Mouse (Mus musculus) liver, embryonic 14.5 days (tissue): ENCODE data around the gene P2rx5.

Source experiments
- CTCF ChIP-seq: IDR thresholded peaks from 2 replicates; pipeline ENCODE4 v1.5.1; 2016; ENCODE audit warnings: antibody characterized with exemption, low read depth, control low read depth
- EP300 ChIP-seq: IDR thresholded peaks from 2 replicates; pipeline ENCODE4 v1.6.1; 2016; ENCODE audit warnings: antibody characterized with exemption, low read depth

GRCm38 (mm10) chr11:73193047-73193446 is 32.8 kb downstream of the P2rx5 start:
- TF ChIP-seq CTCF (no peak), EP300 (no peak)
